Mouse (Mus musculus) left cerebral cortex, adult 18-20 months (tissue): Measurements from ENCODE around the gene Parp14. TPM values are rescaled to one million over a fixed set of nuclear protein-coding genes. Genes with fewer than 3 reads are reported as not detected.

Source experiments
- DNase-seq, 2 experiments: peaks; one replicate each; pipeline ENCODE4 v3.0.0; 2021 to 2022; ENCODE audit warnings: low spot score in 2 of 2, mixed read lengths in 1 of 2
- total RNA-seq, 2 experiments: library from RNA; stranded (reverse); gene quantifications; 2 replicates each; pipeline ENCODE4 v1.2.3; 2021

Parp14 gene
- total RNA-seq, 2 experiments from 2014 or later: 1.4 to 2.0 TPM

DNA sequence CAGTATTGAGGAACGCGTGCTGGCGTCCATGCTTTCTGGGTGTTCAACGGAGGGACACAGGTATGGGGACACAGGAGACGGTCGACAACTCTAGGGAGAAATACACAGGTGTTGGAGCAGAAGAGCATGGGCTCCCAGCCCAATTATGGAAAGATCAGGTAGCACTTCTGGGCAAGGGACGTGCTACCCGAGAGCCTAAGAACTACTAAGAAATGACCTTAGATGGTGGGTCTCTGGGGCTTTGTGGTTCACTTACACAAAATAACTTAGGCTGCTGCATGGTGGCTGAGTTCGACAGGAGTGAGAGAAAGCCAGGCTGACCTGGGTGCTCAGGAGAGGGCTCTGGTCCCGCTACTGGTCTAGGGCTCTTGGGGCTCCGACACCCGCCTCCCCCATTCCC is 554 bp upstream of the Parp14 start:
- DNase-seq: no peak

DNA sequence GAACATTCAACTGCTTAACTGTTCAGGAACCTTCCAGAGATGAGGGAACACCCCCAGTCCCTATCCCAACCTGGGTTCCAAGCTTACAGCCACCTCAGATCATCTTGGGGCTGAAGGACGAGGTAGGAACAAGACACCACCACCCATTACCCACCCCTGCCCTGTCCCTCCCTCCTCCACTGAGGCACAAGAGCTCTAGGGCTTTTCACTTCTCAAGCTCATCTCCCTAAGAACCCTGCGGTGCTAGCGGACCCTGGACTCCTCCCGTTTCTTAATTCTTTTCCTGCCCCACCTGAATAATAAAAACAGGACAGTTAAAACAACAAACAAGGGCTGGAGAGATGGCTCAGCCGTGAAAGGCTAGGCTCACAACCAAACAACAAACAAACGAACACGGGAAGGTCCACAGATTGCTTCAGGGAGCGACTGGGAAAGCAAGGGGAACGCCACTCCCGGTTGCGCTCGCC is 730 bp downstream of the Parp14 start:
- peak in 1 of 2 experiments; percentile 7 for DNase-seq

DNA sequence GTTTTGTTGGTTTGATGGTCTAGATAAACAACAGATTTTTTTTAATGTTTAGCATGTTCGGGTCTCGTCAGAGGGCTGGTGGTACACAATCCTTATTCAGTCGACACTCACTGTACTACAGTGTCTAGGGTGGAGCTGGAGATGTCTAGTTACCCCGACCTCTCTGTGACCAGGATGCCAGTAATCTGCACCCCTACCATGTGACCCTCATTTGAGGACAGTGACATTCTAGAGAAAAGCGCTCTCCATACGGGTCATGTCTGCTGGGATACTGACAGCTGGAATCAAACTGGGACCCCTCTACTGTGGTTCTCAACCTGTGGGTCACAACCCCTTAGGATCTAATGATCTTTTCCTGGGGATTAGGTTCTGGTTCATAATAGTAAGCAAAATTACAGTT is 1.7 kb downstream of the Parp14 start:
- no peak for DNase-seq

DNA sequence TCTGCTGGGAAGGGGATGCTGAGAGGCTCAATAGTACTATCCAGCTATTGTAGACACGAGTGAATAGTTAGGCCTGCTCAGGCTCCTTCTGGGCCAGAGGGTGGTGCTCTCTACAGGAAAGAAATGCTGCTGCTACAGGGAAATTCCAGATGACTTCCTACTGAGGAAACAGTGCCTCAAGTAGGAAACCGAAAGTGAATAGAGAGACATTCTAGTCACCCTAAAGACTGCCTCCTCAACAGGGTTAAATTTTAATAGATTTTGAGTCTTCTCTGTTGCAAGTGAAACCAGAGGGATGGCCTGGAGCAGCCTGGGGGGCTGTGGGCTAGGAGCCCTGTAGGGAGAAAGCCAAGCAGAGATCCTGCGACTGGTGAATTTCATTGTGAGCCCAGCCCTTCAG is 2.2 kb downstream of the Parp14 start:
- no peak for DNase-seq

DNA sequence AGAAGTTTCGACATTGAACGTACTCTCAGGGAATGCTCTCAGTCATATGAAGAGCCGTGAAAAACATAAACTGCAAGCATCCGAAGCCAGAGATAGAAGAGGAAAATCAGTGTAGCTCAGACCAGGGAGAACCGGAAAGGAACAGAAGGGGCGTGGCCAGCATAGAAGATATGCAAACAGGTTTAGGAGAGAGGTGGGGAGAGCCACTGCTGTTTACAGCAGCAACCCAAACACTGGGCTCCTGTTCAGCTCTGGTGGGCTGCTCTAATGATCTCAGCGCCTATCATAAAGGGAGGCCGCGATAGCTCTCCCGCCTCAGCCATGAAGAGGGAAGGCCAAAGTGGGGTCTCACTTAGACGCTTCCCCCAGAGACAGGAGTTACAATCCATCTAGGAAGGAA is 3.6 kb downstream of the Parp14 start:
- DNase-seq: no peak

DNA sequence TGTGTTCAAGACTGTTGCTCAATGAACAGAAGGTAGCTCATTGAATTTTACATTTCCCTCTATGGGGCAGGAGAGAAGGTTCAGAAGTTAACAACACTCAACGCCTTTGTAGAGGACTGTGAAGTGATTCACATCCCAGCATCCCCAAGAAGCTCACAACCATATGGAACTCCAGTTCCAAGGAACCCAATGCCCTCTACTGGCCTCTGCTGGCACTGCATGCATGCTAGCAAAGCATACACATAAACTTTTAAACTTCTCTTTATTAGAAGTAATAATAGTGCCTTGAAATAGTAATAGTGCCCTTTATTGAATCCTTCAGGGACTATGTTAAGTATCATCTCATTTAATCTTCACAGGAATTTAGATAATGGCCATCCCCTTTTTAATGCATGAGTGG is 9.3 kb downstream of the Parp14 start:
- no peak for DNase-seq

DNA sequence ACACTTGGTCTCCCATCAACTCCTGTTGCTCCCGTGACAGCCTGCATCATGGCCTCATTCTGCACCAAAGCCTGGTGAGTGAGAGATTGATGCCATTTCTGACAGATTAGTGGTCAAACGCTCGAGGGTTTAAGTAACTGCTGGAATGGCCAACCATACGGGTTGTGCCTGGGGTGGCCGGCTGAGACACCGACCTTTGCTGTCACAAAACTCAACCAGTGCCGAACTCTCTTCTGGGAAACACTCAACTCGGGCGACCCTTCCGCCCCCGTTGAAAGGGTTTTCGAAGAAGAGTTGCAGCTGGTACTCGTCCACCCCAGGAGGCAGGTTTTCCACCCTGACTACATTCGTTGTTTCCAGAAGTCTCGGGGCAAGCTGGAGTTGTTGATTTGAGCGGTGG is 11.1 kb downstream of the Parp14 start:
- no peak for DNase-seq

DNA sequence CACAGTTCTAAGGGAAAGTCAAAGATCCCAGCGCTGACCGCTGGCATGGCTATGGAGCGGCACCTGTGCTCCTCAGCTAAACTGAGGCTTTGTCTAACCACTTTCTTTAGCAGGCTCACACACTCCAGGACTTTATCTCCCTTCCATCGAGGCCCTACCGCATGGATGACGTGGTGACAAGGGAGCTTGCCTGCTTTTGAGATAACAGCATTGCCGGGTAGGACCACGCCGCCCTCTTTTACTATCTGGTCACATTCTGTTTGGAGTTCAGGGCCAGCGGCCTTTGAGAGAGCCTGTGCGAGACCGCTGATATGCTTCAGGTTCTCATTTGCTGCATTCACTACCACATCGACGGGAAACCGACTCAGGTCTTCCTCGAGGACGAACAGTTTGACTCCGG is 14.6 kb downstream of the Parp14 start:
- DNase-seq: no peak

DNA sequence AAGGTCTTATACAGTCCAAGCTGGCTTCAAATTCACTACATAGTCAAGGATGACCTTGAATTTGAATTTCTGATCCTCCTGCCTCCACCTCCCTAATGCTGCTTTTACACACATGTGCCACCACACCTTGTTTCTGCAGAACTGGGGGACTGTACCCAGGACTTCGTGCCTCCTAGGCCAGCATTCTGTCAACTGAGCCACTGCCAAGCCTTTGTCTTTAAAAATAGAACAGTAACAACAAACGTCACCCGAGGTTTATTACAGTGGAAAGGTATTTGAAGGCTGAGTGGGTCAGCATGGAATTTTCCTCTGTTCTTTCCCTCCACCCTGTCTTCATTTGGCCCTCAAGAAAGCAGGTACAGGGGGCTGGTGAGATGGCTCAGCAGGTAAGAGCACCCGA is 15.5 kb downstream of the Parp14 start:
- DNase-seq: no peak

DNA sequence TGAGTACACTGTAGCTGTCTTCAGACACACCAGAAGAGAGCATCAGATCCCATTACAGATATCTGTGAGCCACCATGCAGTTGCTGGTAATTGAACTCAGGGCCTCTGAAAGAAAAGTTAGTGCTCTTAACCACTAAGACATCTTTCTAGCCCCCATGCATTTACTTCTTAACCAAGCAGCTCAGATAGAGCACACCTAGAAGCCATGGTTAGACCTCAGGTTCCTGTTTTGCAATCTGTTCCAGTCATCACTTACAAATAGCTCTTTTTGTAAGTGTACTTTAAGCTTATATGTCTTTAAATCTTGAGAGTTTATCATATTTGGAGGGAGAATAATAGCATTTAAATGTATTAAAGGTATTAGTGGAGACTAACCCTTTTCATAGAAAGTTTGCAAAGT is 24.2 kb downstream of the Parp14 start:
- DNase-seq: no peak

DNA sequence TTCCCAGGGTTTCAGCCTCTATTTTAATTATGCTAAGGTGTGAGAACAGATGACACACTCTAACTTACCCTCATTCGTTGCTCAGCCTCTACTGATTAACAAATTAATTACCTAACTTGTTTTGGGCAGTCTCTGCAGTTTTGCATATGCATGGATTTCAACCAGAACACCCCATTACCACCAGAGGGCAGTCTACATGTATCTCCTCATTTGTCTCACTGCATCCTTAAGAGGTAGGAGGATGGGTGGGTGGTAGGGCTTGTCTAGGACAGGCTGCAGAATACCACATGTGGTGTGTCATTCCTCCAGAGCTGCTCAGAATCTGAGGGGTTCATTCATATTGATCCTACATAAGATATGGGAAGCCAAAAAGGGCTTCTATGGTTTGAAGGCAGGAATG is 31.7 kb downstream of the Parp14 start:
- DNase-seq: peak; percentile 11 to 23

DNA sequence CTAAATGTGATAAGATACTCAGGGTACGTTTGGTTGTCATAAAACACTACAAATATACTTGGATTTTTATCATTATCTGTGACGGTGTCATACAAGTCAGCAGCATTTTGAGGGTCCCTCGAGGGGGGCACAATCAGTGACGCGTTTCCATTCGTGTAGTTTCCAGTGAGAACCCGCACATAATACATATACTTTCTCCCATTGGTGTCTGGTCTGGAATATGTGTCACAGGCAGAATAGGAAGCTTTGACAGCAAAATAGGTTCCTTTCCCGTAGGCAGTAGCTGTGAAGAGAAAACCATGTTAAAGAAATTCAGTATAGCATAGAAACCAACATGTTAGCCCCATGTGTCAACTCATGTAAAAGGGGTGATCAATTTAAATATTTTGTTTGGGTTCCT is 36.7 kb downstream of the Parp14 start:
- no peak for DNase-seq

DNA sequence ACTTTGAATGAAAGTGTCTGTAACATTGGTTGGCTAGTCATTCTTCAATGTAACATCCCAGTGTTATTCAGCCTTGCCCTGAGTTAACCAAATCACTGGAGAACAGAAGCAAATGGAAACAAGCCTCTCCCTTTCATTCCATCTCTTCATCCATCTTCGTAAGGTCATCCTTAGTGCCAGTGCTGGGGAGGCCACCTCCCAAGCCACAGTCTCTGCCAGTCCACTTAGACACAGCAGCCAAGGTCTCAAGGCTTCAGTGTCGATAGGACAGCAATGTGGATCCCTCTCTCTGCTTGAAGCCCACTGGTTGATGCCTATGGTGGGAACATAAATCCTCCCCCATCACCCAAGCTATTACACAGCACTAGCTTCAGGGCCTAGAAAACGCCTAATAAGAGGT is 38.4 kb downstream of the Parp14 start:
- no peak for DNase-seq

DNA sequence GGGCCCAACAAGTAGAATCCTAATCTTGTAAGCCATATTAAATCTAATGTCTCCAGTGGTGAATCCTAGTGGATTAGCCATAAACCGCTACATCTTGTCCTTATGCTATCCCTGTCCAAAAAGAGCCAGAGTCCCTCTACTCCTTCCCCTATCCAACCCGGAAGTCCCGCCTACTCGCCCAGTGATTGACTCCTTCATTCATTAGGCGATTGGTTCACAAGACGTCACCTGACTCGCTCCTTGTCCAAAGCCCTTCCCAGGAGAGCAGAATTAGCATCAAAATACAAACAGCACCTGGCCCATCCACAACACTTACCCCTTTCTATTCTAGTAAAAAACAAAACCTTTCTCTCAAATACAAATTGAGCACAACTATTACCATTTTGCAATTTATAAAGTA is 41.3 kb downstream of the Parp14 start:
- no peak for DNase-seq

DNA sequence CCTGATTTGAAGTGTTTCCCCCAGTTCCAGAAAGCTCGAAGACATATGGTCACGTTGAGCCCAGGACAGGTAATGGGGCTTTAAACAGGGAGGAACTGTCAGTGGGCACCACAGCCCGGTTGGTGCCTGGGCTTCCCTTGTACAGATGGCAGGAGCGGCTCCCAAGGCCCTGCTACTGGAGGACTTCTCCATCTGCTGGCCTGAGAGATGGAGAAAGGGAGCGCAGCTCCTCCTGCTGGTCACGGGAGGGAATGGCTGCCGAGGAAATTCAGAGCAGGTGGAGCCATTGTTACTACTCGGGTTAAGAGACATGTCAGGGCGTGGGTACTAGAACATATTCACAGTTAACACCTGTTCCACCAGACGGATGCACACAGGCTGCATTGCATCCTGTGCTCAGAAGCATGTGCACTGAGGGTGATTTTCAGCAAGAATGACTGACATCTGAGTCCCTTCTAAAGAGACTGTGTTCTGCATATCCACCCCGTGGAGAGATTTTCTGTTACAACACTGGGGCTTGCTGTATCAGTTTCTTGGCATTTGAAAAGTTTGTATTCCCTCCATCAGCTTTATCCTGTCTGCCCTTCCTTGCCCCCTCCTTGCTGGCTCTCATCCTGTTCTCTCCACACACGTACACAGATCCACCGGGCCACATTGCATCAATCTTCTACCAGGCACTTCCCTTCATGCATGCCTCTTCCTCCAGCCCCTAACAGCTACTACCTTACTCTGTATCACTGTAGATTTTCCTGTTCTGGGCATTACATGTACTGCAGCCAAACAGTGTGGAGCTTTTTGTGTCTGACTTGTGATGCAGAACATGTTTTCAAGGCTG is 53.9 kb downstream of the Parp14 start:
- DNase-seq: peak; percentile 87

DNA sequence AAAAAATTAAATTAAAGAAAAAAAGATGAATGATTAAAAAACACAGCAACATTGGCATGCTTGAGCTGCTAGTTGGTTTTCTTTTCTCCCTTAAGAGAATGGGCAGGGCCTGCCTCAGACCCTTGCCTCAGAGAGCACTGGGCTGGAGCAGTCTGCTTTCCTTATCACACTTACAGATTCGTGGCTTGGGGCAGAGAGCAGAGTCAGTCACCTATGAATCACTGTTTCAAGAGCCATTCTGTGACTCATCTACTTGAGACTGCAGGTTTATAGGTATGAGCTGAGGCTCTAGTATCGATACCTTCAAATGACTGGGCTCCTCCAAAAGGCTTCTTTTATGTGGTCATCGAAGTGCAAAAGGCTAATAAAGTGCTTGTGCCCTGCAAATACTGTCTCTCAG is 58.2 kb downstream of the Parp14 start:
- no peak for DNase-seq

DNA sequence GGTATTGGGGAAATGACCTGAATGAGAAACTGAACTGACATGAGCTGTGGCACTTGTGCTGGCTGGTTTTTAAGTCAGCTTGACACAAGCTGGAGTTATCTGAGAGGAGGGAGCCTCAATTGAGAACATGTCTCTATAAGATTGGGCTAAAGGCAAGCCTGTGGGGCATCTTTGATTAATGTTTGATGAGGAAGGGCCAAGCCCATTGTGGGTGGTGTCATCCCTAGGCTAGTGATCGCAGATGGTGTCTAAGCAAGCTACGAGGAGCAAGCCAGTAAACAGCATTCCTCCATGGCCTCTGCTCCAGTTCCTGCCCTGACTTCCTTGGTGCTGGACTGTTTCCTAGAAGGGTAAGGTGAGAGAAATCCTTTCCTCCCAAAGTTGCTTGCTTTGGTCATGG is 62.5 kb downstream of the Parp14 start:
- no peak for DNase-seq

DNA sequence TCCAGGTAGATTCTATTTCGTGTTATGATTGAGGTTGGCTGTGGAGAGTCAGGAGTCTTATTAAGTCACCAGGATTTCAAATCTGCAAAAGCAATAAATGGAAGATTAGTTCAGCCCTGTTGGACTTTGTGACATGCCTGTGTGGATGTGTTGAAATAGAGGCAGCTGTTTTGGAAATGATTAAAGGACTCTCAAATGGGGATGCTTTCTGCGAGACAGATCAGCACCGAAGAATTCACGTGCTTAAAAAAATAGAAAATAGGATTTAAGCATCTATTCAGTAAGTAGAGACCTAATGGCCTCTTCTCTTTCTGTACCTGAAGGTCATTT is 63.7 kb downstream of the Parp14 start:
- no peak for DNase-seq

DNA sequence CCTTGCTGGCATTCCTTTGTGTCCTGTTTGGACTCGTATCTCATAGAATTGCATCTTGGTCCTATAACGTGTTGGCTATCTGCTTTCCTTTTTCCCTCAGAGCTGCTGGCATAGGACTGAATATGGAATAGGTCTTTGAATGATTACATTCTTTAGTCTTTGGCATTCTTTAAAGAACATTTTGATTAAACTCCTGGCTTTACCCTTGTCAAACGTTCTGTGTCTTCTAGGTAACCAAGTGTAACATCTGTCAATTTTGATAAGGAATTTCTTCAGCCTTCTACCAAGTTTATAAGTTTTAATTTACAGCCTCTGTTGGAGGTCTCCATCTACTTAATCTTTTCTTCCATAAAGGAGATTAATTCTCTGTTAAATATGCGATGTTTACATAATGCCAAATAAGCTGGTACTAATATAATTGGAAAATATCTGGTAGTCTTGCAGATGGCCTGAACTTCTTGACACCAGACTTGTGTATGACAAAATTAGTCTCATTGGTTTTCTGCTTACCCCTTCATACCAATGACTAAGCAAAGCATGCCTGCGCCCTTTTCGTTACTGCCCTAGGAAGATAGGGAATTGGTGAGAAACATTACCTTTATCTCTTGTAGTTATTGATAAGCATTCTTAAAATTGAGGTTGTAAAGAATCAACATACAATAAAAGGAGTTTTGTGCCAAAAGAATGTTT is 64.2 kb downstream of the Parp14 start:
- no peak for DNase-seq

DNA sequence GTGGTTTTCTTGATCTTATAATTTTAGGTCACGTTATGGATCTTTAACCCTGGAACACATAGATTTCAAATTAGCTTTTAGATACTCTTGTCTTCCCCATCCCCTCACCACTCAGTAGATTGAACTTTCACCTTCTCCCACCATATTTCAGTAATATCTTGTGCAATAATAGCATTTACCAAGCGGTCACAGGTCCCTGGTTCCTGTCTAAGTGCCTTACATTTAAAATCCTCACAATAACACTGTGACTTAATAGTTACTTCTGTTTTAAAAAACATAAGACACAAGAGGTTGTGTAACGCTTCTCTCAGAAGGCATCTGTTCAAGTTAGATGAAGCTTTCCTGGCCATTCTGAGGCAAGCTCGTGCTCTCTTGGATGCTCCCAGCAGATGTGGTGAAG is 67.6 kb downstream of the Parp14 start:
- DNase-seq: no peak

DNA sequence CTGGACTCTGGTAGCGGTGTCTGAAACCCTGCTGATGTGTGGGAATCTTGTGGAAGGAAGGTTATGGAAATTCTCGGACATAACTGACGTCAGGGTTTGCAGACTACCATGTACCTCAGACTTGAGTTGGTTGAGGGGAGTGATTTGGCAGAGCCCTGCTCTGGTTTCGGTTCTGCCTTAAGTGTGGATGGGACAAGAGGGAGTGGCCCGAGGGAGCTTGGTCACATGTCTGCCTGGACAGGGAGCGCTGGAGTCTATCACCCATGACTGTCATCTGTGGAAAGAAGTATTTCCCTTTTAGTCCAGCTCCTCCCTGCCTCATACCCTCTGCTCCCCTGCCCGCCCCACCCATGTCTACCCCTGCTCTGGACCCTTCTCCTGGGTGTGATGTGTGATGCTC is 69.2 kb downstream of the Parp14 start:
- no peak for DNase-seq

DNA sequence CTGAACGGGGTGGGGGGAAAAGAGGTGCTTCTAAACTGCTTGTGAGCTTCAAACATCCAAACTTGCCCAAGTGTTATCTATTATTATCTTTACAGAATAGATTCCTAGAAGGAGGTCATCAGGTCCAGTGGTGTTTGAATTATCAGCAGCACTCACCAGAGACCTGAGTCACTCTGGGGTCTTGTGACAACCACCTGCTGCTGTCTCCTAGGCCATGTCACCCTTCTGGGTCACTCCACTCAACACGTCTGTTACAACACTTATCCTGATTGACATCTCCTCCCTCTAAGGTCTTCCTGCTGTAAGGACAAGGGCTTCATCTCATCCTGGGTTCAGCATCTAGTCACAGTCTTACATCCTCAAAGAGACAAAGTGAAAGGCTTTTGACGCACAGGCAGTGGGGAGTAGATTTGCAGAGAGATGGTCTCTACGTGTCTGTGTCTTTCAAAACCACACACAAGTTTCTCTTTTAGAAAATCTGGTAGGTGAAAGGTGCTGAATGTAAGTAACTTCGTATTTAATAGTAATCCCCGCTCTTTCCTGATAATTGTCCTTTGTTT is 79.3 kb downstream of the Parp14 start:
- no peak for DNase-seq

DNA sequence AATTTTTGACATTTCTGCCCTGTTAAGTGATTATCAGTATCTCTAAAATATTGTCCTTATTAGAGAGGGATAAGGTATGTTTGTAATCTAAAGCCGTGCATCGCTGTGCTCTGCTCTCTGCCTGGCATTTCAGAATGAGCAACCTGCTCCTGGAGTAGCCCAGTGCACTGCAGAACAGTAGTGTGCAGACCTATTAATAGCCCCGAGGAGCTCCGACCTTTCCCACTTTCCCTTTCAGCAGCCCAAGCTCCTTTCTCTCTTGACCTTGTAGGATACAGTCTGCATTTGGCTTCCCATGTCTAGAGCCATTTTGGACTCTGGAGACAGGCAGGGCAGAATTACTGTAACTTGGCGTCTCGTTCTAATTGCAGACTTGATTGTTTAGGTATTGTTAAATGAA is 83.0 kb downstream of the Parp14 start:
- DNase-seq: no peak
